Mouse (Mus musculus) left cerebral cortex, adult 8-10 months (tissue): ENCODE measurements at regions not wholly inside any gene's neighbourhood (a gene's known extent, or its start where the extent isn't known, plus 50 kb on each side); places are given as distances from the start of the nearest gene placed in this dataset.
"Not testable (repeated sequence)": the region's sequence is repeated elsewhere in the genome, so short reads cannot be mapped to it uniquely, and the experiment has no call there.

Experiments
- DNase-seq, 2 experiments: peaks; one replicate each; pipeline ENCODE4 v3.0.0; 2022; ENCODE audit warnings: low spot score in 2 of 2

DNA sequence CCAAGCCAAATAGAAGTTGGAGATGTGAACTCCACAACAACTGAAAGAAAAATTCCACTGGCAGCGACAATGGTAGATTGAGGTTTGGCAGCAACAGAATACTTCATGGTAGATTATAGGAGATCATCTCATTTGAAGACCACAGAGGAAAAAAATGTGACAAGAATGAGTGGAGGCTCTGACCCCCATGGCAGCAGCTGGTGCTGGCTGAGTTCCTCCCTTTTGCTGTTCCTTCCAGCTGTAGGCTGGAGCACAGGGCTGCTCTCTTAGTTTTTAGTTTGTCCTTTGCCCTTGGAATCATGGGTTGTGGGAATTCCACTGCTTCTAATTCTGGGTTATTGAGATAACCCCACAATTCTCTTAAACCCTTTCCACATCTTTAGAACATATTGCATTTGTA, 248.8 kb downstream of the Pros1 start:
- no peak for DNase-seq

GRCm38 (mm10) chr16:63104383-63104782, 250.3 kb downstream of the Pros1 start:
- DNase-seq, result no peak

DNA sequence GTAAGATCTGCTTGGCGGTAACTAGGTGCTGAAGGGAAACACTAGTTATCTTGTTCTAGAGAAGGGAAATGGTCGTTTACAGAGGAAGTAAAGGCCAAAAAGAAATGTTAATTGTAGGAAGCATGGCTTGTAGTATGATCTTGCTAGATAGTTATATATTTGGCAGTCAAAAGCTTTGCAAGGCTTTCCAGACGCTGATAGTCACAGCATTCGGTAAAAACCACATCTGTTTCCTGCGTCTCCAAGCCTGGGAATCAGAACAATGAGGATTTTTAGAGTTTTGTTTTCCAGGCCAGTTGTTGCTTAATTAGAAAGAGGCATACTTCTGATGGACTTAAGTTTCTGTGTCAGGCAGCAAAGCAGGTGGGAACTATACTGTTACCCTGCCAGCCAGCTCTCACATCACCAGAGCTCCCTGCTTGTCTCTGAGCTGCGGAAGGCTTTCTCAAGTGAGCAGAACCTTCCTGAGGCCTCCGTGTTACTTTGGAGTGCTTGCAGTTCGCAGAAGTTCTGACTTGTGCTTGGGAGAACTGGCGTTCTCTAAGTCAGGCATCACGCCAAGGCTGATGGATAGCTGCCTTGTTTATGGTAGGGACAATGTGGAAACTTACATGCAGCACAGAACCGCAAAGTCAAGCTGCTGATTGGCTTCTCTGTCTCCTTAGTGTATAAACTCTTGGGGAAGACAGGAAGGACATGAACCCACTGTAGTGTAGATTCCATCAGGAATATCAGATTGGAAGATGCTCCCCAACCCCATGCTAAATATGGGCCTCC, 251.0 kb downstream of the Pros1 start:
- no peak for DNase-seq

DNA sequence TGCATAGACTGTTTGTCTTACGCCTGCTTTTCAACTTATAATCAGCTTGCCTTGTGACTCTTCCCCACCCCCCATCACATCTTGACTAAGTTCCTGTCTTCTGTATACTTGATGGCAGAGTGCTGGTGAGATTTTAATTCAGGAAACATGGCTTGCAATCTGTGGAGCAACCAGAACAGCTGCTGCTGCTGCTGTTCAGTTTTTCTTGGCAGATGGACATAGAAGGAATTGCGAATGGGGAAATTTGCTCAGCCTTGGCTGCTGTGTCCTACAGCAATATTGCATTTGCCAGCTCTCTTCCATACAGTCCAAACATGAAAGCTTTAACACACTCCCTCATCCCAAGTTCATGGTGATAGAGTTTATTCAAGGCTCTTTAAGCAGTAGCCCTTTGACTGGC, 262.3 kb downstream of the Pros1 start:
- DNase-seq, result peak in 1 of 2 experiments; percentile 30

- no peak for DNase-seq
Measured at GRCm38 (mm10) chr16:63118721-63119120, 264.6 kb downstream of the Pros1 start.

DNA sequence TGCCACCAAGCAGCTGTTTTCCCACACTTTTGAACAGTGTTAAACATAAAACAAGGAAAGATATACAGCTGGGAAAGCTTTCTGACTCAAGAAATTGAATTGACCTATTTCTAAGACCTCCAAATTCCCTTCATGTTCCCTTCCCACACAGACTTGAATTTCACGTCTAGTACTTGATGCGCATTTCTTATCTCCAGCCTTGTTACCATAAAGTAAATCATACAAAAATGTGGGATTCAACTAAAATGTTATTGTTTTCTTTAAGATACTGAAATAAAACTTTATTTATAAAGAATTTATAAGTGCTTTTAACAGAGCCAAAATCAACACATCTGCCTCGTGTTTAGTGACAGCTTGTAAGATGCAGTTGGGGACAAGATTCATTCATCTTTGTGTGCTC, 289.7 kb downstream of the Pros1 start:
- DNase-seq, result no peak

DNA sequence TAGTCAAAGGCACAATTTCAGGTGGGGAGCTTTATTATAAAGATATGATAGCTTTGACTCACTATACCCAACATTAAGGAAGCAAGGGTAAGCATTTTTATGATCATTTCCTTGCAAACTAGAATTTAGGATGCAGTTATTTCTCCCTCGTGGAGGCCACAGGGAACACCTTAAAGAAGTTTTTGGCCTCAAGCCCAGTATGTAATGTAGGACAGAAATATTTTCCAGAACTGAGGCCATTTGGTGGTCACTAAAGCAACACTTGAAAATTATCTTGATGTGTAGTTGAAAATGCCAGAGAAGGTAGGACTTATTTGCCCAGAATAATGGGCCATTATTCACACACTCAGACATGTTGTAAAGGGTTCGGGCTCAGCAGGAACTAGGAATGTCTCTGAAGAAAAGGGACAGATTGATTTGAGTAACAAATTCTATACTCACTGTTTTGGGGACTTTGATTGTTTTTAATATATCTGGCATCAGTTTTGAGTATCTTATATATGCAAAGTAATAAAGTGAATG, 301.3 kb downstream of the Pros1 start:
- no peak for DNase-seq

- DNase-seq, result no peak
Measured at GRCm38 (mm10) chr16:63170101-63170500, 316.0 kb downstream of the Pros1 start.

GRCm38 (mm10) chr16:63179228-63179627, 325.1 kb downstream of the Pros1 start:
- DNase-seq, result peak in 1 of 2 experiments; percentile 12

DNA sequence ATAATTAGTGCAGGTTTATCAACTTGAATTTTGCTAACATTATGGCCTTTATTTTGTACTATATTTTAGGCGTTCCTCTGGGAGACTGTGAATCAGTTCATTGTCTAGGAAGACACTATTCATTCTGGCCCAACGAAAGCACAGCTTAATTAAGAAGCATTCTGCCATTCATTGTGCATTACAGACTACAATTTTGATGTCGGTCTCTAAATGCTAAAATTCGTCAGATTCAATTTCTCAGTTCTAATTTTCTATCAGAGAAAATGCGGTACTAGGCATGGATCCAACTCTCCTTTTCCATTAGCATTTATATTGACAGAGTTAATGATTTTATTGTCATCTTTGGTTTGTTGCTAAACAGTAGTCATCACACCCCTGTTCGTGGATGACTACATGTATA, 337.1 kb downstream of the Pros1 start:
- DNase-seq, result no peak

DNA sequence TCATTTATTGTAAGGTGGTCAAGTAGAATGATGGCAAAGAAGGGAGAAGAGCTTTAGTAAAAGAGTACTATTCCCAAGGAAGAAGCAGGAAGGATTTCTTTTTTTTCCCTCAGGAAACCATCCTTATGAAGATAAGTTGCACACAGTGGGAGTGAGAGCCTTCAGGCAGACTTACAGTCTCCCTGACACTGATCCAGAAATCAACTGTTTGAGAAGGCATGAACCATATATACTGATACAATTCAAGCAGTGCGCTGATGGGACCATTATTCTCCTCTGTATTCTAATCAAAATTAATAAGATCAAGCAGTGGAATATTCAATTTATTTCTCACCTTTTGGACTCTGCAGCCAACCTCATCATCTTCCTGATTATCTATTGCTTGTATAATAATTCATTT, 337.5 kb downstream of the Pros1 start:
- DNase-seq, result no peak

DNA sequence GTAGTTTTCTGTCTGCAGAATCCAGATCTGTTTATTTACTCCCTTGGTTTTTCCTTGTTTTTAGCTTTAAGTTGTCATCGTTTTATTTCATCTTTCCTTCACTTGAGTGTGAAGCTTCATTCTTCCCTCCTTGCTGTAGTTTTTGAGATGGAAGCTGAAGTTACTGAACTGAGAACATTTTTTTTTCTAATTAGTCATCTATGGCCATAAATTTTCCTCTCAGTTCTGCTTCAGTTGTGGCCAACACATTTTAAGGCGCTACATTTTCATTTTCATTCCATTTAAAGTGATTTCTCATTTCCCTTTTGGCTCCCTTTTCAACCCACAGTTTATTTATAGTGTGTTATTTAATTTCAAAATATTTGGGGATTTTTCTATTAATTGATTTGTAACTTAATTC, 340.5 kb downstream of the Pros1 start:
- no peak for DNase-seq

DNA sequence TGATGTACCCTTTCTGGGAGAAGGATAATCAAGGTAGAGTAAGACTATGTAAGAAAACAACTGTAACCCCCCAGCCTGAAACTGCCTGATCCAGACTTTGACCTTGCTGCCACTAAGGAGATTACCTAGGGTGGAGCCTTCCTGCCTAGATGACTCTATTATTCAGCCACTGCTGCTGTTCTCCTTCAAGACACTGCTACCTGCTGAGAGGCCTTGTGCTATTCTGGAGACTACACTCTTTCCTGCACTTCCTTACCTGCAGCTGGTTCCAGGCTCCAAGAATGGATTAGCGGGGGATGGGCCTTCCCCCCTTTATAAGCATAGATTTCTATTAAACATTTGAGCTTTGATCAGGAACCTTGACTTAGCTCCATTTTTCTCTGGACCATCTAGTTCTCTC, 359.4 kb downstream of the Pros1 start:
- not testable (repeated sequence) for DNase-seq

- DNase-seq, result peak in 1 of 2 experiments; percentile 12
Measured at GRCm38 (mm10) chr16:63220228-63220879, 366.2 kb downstream of the Pros1 start.

DNA sequence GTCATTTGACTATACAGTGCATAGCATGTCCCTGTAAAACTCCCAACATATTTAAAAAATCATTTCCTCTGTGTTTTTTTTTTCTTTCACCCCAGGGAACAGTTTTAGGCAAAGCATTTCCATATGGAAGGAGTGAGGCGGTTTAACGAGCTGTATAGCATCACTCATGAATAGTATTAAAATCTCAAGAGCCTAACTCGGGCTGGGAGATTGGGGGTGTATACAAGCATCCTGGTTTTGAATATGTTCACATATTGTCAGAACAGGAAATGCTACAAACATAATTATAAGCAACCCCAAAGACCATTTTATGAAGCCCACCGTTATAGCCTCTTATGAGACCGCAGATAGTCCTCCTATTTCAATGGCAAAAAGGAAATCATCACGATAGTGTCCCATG, 370.5 kb downstream of the Pros1 start:
- no peak for DNase-seq

DNA sequence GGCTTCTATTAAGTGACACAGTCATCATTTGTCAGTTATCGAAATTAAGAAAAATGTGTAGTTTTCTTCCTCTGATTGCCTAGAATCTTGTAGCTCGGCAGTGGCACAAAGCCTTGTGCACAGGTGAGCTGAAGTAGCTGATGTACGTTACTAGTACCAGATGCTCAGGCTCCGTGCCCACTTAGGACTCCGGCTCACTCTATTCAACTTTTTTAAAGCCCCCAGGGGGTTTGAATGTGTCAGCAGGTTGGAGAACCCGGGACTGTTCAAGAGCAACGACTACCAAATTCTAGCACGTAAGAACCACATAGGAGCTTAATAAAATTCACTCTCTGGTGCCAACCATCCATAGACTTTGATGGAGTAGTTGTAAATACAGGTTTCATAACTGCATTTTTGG, 371.0 kb downstream of the Pros1 start:
- no peak for DNase-seq

DNA sequence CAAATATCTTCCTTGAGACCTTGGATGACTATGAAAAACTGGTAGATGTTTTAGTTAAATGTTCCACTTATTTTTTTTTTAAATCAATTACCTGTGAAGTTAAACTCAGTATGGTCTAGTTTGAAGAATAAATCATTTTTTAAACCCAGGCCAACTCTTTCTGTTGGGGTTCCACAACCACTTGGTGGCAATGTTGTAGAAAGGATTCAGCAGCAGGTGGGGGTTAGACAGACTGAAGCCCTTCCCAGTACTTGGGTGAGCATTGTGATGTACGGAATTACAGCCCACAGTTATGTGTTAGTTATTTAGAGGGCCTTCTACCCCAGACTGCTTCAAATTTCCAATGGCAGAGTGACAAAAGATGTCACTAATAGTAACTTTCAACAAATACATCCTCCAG, 375.0 kb downstream of the Pros1 start:
- no peak for DNase-seq

DNA sequence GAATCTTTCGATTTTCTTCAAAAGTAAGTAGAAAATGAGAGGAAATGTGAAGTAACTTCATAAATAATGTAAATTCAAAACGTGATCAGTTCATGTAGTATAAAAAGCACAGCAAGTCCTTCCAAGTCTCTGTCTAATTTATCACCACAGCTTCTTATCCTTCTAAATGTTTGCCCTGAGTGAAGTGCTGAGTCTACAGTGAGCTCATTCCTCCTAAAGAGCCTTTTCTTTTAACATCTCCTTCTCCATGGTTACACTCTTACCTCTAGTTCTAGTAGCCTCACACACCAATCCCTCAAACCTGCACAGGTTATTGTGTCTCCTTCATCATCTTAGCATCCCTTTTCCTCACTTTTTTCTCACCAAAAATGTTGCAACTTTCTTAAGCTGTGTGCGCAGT, 375.5 kb downstream of the Pros1 start:
- no peak for DNase-seq

- DNase-seq, result no peak
Measured at GRCm38 (mm10) chr16:63270173-63270572, 416.1 kb downstream of the Pros1 start.

GRCm38 (mm10) chr16:63277556-63277955, 423.4 kb downstream of the Pros1 start:
- DNase-seq, result no peak

DNA sequence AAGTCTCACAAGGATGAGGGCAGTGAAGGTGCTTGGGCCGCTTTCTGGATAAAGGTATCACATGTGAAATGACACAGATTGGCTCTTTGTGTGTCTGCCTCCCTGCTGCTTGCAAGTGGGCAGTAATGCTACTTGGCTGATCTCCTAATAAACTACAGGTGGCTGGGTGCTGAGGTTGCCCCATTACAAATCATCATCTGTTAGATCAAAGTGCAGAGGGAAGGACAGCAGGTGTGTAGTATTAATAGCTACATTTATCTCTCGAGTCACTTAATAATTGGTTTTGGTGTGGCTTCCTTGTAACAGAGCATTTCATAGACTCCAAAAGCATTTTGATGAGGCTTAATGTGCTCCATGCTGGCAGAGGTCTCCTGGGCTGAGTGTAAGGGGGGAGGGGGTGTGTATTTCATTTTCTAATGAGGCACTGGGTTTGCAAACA, 424.2 kb downstream of the Pros1 start:
- DNase-seq, result no peak

DNA sequence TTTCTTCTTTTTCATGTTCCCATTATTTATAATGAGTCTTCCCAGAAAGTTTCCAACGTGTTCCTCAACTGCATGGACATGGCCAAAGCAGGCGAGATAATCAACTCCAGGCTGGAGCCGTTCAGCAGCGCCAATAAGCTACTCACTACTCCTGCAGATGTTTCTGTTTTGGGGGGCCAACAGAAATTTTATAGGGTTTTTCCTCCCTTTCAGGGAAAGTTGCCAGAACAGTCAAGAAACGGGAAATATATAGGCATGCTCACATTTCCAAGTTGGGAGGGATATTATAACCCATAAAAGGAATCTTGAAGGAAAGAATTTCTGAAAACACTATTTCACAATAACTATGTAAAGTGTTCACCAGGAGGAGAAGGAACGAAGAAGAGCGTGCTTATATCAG, 433.5 kb downstream of the Pros1 start:
- DNase-seq, result no peak

GRCm38 (mm10) chr16:63311676-63312075, 457.6 kb downstream of the Pros1 start:
- DNase-seq, result no peak
